Mouse (Mus musculus): ENCODE data around the gene Wdr54.

The Wdr54 gene

DNA sequence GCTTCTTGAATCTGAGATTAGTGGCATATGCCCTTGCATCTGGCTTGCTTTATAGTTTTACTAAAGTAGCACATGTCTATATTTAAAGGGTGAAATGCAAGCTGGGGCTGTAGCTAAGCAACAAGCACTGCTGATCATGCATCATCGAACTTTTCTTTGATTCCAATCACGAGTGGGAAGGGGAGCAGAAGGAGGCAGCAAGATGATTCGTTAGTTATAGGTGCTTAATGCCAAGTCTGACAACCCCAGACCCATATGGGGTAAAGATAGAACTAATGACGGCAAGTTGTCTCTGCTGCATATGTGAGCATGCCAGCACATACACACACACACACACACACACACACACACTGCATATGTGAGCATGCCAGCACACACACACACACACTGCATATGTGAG lies 52.0 kb downstream of the Wdr54 start:
- no peak for DNase-seq (ENCODE audit: low spot score)

DNA sequence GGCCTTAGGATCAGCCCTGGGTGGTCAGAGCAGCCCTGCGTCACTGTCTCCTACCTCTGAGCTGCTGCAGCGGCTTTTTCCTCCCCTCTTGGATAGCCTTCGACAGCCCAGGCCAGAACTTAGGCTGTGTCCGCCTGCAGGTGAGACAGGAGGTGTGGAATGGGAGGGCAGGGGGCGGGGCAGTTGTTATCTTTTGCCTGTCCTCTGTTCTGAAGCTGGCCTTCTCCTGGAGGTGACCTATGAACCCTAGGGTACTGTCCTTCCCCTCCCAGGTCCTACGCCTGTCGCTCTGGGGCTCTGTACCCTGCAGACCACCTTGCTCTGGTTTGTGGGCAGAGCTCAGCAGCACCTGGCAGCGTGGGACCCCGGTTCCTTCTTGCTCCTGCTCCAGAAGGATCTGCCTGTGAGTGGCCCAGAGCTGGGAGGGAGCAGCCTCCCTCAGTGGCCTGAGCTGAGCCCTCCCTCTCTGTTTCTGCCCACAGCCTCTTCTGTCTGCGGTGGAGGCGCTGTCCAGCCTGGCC lies 53.0 kb downstream of the Wdr54 start:
- no peak for DNase-seq (ENCODE audit: low spot score)

DNA sequence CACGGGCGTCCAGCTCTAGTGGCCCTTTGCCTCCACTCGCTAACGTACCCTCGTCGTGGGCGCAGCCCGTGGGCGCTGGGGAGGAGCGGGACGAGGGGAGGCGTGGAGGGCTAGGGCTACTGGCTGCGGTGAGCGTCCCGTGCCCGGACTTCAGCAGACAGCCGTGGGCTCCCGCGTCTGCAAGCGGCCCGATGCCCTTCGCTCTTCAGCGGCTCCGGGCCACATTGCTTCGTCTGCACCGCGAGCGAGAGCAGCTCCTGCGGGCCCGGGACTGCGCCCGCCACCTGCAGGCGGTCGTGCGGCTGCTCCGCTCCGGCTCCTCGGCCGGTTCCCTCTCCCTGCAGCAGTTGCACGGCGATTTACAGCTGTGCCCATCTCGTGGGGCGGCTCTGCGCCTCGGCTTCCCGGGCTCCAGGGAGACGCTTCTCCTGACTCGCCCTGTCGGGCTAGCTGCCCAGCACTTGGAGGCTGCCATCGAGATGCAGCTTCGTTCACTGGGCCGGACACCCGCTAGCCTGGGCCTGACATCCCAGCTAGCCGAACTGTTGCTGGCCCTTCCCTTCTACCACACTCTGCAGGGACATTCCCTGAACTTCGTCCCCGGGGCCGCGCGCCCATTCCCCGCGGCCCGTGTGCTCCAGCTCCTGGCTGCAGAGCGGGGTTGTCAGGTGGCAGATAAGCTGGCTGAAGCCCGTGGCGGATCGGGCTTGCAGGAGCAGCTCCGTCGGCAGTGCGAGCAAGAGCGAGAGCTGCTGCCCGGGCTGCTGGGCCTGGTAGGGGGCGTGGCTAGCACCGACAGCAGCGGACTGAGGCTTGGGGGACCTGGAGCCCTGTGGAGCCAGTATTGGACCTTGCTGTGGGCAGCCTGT lies 54.3 kb downstream of the Wdr54 start:
- no peak for DNase-seq (ENCODE audit: low spot score)

DNA sequence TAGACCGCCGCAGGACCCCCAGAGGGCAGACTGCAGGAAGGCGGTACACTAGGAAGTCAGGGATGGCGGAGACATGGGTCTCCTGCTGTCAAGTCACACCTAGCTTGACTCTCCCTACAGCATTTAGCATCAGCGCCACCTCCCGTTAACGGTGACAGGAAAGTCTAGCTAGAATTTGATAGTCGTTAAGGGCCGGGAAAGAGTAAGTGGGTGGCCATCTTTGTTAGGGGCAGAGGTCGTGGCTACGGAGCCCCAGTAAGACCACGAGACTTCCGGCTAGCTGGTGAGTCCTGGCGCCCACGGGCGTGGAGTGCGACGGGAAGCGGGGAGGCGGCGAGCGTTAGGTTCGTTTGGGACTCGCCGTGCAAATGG lies 54.9 kb downstream of the Wdr54 start, which contains the start of the genes Ccdc142 and Gm42688:
Ccdc142 (plus strand) TSS at position 286 of the 372 bp plus-strand sequence.
Gm42688 (plus strand) TSS at position 302 of the 372 bp plus-strand sequence.
- peak; percentile 87 for DNase-seq (ENCODE audit: low spot score)
